Mouse (Mus musculus): ENCODE measurements at regions not wholly inside any gene's neighbourhood (a gene's known extent, or its start where the extent isn't known, plus 50 kb on each side); places are given as distances from the start of the nearest gene placed in this dataset.

DNA sequence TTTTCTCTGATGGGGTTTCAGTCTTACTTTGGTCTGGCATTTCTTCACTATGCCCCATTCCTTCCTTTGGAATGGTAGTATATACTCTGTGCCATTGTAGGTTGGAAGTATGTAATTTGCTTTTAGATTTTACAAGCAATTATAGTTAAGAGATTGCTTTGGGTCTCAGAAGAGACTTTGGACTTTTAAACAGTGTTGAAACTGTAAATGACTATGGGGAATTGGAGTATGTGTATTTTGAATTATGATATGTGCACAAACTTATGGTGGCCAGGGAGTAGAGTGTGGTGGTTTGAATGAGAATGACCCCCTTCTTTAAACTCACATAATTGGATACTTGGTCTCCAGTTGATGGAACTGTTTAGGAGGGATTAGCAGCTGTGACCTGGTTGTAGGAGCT is 546.2 kb downstream of the Hace1 start:
- Histone ChIP-seq H3K9me3 (replicated peaks) (no peaks in the 10 kb centered on the region), H3K4me3 (replicated peaks) (no peak overlapping the region), H3K4me2 (no peak overlapping the region), H3K27me3 (replicated peaks) (no peaks in the 10 kb centered on the region), H3K36me3 (no peaks in the 10 kb centered on the region), H3K27ac (replicated peaks) (no peak overlapping the region), H3K9ac (replicated peaks) (no peak overlapping the region), H3K4me1 (no peaks in the 10 kb centered on the region)
- no peak for ATAC-seq (ENCODE audit: low FRiP score)

DNA sequence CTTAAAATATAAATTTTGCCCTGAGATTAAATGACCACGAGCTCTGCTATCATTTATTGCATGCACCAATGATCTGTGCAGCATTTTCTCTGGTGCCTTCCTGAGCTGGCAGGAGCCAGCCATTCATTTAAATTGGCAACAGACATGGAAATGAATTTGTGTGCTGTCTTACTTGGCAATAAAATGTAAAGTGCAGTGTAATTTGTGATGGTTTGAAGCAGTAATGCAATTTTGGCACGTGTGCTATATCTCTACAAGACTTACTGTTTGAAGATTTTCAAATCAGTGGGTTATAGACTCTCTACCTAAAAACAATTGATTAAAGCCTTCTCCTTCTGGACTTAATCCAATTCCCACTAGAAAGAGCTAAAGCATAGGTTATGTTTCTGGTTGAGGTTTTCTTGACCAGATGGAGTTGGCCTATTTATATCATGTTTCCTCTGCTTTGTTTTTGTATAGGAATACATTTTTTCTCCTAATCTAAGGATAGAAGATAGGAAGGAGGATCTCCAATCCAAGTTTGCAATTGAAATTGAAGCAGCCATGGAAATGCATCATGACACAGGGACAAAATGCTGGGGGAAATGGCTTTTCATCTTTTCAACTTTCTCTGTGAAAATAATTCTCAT is 557.6 kb downstream of the Hace1 start:
- Histone ChIP-seq H3K4me1 (no peaks in the 10 kb centered on the region), H3K27ac (replicated peaks) (no peak overlapping the region), H3K9ac (replicated peaks) (no peak overlapping the region), H3K4me3 (replicated peaks) (no peak overlapping the region), H3K27me3 (replicated peaks) (no peaks in the 10 kb centered on the region), H3K36me3 (no peaks in the 10 kb centered on the region), H3K9me3 (replicated peaks) (no peaks in the 10 kb centered on the region), H3K4me2 (no peak overlapping the region)
- 27% methylated on average over 2 of the region's 2 CpGs for WGBS
- no peak for ATAC-seq (ENCODE audit: low FRiP score)

DNA sequence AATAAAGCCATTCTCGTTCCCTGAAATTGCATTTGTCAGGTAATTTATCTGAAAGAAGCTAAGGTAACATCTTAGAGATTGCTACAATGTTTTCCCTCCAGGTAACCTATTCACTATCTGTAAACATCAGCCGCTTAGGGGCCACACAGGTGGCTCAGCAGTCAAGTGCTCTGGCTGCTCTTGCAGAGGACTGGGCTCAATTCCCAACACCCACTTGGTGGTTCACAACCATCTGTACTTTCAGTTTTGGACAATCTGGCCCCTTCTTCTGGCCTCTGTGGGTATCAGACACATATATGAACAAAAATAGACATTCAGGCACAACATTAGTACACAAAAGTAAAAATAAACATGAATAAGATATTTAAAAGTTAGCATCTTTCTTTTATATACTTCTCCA is 596.4 kb downstream of the Hace1 start:
- WGBS: 77% methylated on average over 2 of the region's 2 CpGs
- Histone ChIP-seq H3K9me3 (replicated peaks) (no peaks in the 10 kb centered on the region), H3K4me2 (no peak overlapping the region), H3K9ac (replicated peaks) (no peak overlapping the region), H3K27me3 (replicated peaks) (no peaks in the 10 kb centered on the region), H3K27ac (replicated peaks) (no peak overlapping the region), H3K4me1 (no peaks in the 10 kb centered on the region), H3K36me3 (no peaks in the 10 kb centered on the region), H3K4me3 (replicated peaks) (no peak overlapping the region)
- ATAC-seq (ENCODE audit: low FRiP score): no peak

DNA sequence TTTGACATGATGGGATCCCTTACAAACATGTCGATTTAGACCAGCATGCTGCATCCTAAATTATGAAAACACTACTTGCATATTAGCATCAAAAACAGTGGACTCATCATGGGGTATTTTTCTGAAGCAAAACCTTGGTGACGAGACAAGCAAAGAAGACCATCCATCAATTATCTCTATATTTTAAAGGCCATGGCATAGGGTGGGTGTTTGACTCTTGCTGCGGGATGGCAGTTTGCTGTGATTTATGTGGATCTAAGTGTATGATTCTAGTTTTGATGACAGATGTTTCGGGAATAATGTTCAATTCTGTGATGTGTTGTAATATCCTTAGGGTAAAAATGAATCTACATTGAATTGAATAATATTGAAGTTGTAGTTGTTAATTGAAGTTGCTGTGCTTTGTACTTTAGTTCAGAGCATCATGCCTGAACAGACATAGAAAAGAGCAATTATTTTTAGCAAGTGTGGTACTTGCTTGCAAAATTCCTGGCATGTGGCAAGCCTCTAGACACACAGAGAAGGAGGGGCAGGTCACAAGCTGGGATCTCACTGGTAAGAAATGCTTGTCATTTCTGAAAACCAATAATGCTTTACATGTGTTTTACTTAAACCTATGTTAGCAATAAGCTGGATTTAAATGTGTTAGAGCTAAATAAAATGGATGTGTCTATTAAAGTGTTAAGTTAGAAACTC is 608.3 kb downstream of the Hace1 start:
- no peak overlapping the region for H3K4me2 ChIP-seq
- no peak overlapping the region for H3K27ac ChIP-seq (replicated peaks)
- H3K4me3 ChIP-seq (replicated peaks): no peak overlapping the region
- WGBS: 70% methylated on average over 4 of the region's 4 CpGs
- H3K9me3 ChIP-seq (replicated peaks): no peaks in the 10 kb centered on the region
- no peaks in the 10 kb centered on the region for H3K36me3 ChIP-seq
- no peak overlapping the region for H3K9ac ChIP-seq (replicated peaks)
- no peaks in the 10 kb centered on the region for H3K27me3 ChIP-seq (replicated peaks)
- H3K4me1 ChIP-seq: no peaks in the 10 kb centered on the region
- no peak for ATAC-seq (ENCODE audit: low FRiP score)

DNA sequence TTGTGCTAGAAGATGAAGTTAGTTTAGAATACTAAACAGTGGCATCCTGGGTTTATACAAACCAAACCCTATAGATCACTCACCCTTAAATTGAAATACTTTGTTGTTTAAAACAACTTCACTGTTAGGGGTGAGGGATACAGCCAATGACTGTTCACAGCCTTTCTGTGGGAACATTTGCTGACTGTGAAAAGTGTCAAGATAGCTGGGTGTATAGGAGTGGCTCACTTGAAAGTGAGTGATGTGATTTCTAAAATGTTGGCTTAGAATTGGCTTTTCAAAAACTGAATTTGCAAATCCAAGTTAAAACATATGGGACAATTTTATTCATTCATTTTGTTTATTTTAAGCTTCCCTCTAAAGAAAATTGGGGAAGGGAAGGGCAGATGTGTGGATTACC is 616.5 kb downstream of the Hace1 start:
- H3K4me1 ChIP-seq: no peaks in the 10 kb centered on the region
- no peak overlapping the region for H3K9ac ChIP-seq (replicated peaks)
- no peak overlapping the region for H3K27ac ChIP-seq (replicated peaks)
- no peaks in the 10 kb centered on the region for H3K9me3 ChIP-seq (replicated peaks)
- no peaks in the 10 kb centered on the region for H3K36me3 ChIP-seq
- H3K4me2 ChIP-seq: no peak overlapping the region
- H3K27me3 ChIP-seq (replicated peaks): no peaks in the 10 kb centered on the region
- H3K4me3 ChIP-seq (replicated peaks): no peak overlapping the region
- no peak for ATAC-seq (ENCODE audit: low FRiP score)

DNA sequence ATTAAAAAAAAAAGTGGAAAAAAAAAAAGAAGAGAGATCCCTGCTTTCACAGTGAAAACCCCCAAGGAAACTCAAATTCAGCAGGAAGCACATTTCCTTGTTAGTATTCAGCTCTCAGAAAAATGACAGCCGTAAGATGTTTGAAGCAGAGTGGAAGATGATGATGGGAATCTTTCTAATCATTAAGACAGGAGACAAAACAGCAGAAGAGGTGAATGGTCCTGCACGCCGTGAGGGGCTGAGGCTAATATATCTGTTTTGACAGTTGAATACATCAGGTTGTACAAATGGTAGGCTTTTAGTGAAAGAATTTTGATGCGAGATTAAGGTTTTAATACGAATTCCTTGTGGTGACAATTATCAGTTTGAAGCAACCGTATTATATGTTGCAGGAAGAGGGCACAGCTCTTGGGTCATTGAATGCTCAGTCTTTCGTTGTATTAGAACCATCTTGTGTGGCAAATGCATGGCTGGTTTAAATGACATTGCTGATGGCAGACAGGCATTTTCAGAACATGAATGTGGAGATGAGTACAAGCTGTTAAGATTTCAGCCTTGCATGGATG is 649.3 kb downstream of the Hace1 start:
- H3K9ac ChIP-seq (replicated peaks): no peak overlapping the region
- WGBS: 46% methylated on average over 7 of the region's 7 CpGs
- no peak overlapping the region for H3K4me3 ChIP-seq (replicated peaks)
- H3K9me3 ChIP-seq (replicated peaks): no peaks in the 10 kb centered on the region
- H3K4me2 ChIP-seq: no peak overlapping the region
- no peak overlapping the region; the same call in 1 of the 2 replicates for H3K27ac ChIP-seq (replicated peaks)
- H3K36me3 ChIP-seq: no peaks in the 10 kb centered on the region
- no peaks in the 10 kb centered on the region for H3K27me3 ChIP-seq (replicated peaks)
- H3K4me1 ChIP-seq: peaks cover 5% of the 10 kb centered on the region; the same call in 1 of the 2 replicates
- ATAC-seq (ENCODE audit: low FRiP score): no peak

DNA sequence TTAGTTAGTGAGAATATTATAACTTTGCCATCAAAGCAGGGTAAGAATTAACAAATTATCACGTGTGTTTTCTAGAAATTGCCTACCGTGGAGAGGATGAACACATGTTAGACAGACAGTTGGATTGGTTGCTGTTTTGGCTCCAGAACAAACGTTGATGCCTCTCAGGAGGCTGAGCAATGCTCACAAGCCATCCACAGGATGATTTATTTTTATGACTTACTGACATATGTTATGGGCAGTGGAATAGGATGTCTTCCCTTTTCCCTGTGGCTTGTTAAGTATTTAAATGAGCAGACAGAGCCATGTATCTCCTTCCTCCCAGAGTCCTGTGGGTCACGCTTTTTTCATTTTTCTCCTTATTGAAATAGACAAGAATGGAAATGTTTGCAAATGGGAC is 652.0 kb downstream of the Hace1 start:
- no peaks in the 10 kb centered on the region for H3K27me3 ChIP-seq (replicated peaks)
- ATAC-seq (ENCODE audit: low FRiP score): no peak
- no peak overlapping the region for H3K4me2 ChIP-seq
- H3K36me3 ChIP-seq: no peaks in the 10 kb centered on the region
- H3K4me3 ChIP-seq (replicated peaks): no peak overlapping the region
- 25% methylated on average over 4 of the region's 4 CpGs for WGBS
- no peak overlapping the region for H3K9ac ChIP-seq (replicated peaks)
- no peak overlapping the region for H3K27ac ChIP-seq (replicated peaks)
- no peaks in the 10 kb centered on the region for H3K9me3 ChIP-seq (replicated peaks)
- peaks cover 5% of the 10 kb centered on the region; the same call in 1 of the 2 replicates for H3K4me1 ChIP-seq

DNA sequence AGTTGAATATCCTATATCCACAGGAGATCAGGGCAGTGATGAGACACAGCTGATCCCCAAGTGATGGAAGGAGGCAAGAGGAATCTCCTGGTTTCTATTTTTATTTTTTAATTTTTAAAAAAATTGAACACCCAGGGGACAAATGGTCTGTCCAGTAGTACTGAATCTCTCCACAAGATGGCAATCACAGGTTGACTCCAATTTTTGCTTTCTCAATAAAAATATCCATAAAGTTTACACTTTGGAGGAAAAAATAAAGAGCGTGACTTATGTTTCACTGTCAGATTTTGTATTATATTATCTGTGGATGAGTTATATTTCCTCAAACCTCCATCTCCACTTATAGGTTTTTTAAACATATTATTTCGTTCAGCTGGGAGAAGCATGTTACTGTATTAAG is 658.0 kb downstream of the Hace1 start:
- Histone ChIP-seq H3K9ac (replicated peaks) (no peak overlapping the region), H3K9me3 (replicated peaks) (no peaks in the 10 kb centered on the region), H3K36me3 (no peaks in the 10 kb centered on the region), H3K27ac (replicated peaks) (no peak overlapping the region), H3K27me3 (replicated peaks) (no peaks in the 10 kb centered on the region), H3K4me2 (no peak overlapping the region), H3K4me1 (no peaks in the 10 kb centered on the region), H3K4me3 (replicated peaks) (no peak overlapping the region)
- no peak for ATAC-seq (ENCODE audit: low FRiP score)
- 59% methylated on average over 2 of the region's 2 CpGs for WGBS

DNA sequence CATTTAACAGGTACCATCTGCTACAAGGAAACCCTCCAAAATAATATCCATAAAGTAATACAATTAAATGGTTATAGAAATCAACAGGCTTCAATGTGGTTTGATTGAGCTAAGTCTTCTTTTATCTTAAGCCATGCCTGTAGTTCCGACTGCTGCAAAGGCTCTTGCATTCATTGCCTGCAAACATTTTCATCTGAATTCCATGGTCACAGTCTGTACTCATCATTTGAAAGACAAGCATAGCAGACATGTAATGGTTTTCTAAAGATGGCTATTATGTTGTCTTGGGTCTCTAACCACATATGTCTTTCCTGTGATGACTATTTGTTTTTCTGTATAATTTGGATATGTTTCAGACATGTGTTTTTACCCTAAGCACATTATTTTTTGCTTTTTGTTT is 677.9 kb downstream of the Hace1 start:
- ATAC-seq (ENCODE audit: low FRiP score): no peak
- no peak overlapping the region for H3K4me2 ChIP-seq
- no peak overlapping the region for H3K27ac ChIP-seq (replicated peaks)
- H3K27me3 ChIP-seq (replicated peaks): no peaks in the 10 kb centered on the region
- H3K9me3 ChIP-seq (replicated peaks): no peaks in the 10 kb centered on the region
- H3K4me1 ChIP-seq: no peaks in the 10 kb centered on the region
- no peak overlapping the region for H3K4me3 ChIP-seq (replicated peaks)
- H3K36me3 ChIP-seq: no peaks in the 10 kb centered on the region
- no peak overlapping the region for H3K9ac ChIP-seq (replicated peaks)
- WGBS: 50% methylated on average over 1 of the region's 1 CpGs

DNA sequence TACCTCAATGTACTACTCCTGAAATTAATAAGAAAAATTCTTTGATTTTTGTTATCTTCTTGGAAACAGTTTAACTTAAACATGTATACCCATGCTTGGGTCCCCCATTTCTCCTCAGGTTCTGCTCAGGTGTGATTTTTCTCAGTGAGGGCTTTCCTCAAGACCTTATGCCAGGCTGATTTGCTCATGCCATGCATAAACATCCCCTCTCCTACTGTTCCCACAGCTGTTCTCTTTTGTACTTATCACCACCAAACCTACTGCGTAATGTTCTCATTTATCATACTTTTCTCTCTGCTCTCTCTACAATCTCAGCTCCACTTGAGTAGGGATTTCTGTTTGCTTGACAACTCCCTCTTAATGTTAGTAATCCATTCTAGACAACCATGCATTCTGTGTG is 692.1 kb downstream of the Hace1 start:
- H3K27ac ChIP-seq (replicated peaks): no peak overlapping the region
- no peak overlapping the region for H3K4me2 ChIP-seq
- 98% methylated on average over 1 of the region's 1 CpGs for WGBS
- no peaks in the 10 kb centered on the region for H3K9me3 ChIP-seq (replicated peaks)
- no peaks in the 10 kb centered on the region for H3K4me1 ChIP-seq
- no peak overlapping the region for H3K4me3 ChIP-seq (replicated peaks)
- H3K36me3 ChIP-seq: no peaks in the 10 kb centered on the region
- no peaks in the 10 kb centered on the region for H3K27me3 ChIP-seq (replicated peaks)
- no peak overlapping the region for H3K9ac ChIP-seq (replicated peaks)
- no peak for ATAC-seq (ENCODE audit: low FRiP score)

DNA sequence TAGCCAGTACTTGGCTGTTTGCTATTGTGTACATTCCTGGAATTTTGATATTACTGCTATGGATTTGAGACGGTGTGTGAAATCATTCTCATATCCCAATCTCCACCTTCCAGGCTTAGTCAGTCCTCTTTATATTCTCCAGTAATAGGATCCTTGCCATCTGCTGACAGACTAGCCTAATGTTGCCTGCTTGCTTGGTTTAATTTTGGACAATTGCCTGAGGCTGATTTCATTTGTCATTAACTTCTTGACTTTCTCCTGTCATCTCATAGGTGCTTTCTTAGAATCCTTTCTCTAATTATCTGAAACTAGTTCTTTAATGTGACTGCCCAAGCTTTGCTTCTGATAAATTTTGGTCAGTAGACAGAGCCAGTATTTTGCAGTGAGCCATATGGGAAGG is 696.2 kb downstream of the Hace1 start:
- 72% methylated on average over 1 of the region's 1 CpGs for WGBS
- H3K9ac ChIP-seq (replicated peaks): no peak overlapping the region
- no peaks in the 10 kb centered on the region for H3K9me3 ChIP-seq (replicated peaks)
- H3K4me1 ChIP-seq: no peaks in the 10 kb centered on the region
- H3K4me3 ChIP-seq (replicated peaks): no peak overlapping the region
- no peak overlapping the region for H3K27ac ChIP-seq (replicated peaks)
- no peak for ATAC-seq (ENCODE audit: low FRiP score)
- H3K4me2 ChIP-seq: no peak overlapping the region
- no peaks in the 10 kb centered on the region for H3K27me3 ChIP-seq (replicated peaks)
- no peaks in the 10 kb centered on the region for H3K36me3 ChIP-seq

DNA sequence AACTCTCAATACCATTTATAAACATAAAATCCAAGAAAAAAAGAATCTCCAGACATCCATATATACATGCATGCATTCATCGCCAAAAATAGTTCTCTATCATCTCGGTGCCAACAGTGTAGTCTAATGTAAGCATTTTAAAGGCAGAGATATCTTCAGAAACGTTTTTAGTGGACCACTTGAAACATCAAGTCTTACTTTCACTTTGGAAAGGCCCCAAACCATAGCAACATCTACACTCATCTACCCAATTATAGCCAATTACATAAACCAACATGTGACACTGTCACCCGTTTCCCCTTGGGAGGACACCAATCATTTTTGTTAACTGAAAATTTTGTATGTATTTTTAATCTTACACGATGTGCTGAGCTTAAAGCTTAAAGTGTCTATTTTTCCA is 716.7 kb downstream of the Hace1 start:
- no peak overlapping the region for H3K9ac ChIP-seq (replicated peaks)
- no peak for ATAC-seq (ENCODE audit: low FRiP score)
- no peak overlapping the region for H3K4me2 ChIP-seq
- WGBS: 83% methylated on average over 5 of the region's 5 CpGs
- no peaks in the 10 kb centered on the region for H3K4me1 ChIP-seq
- H3K27me3 ChIP-seq (replicated peaks): no peaks in the 10 kb centered on the region
- no peaks in the 10 kb centered on the region for H3K36me3 ChIP-seq
- H3K9me3 ChIP-seq (replicated peaks): no peaks in the 10 kb centered on the region
- no peak overlapping the region for H3K4me3 ChIP-seq (replicated peaks)
- no peak overlapping the region for H3K27ac ChIP-seq (replicated peaks)
